Mouse (Mus musculus) naive thymus-derived CD4-positive, alpha-beta T cell, adult 2 months (primary cell): ENCODE data around the gene Gtpbp3.

ENCODE experiments used
- DNase-seq: peaks from one replicate; pipeline ENCODE4 v3.0.0-alpha.2; 2011; ENCODE audit warnings: low read depth

Gtpbp3 gene

GRCm38 (mm10) chr8:71497881-71498501, 10.1 kb downstream of the Gtpbp3 start:
- no peak for DNase-seq

DNA sequence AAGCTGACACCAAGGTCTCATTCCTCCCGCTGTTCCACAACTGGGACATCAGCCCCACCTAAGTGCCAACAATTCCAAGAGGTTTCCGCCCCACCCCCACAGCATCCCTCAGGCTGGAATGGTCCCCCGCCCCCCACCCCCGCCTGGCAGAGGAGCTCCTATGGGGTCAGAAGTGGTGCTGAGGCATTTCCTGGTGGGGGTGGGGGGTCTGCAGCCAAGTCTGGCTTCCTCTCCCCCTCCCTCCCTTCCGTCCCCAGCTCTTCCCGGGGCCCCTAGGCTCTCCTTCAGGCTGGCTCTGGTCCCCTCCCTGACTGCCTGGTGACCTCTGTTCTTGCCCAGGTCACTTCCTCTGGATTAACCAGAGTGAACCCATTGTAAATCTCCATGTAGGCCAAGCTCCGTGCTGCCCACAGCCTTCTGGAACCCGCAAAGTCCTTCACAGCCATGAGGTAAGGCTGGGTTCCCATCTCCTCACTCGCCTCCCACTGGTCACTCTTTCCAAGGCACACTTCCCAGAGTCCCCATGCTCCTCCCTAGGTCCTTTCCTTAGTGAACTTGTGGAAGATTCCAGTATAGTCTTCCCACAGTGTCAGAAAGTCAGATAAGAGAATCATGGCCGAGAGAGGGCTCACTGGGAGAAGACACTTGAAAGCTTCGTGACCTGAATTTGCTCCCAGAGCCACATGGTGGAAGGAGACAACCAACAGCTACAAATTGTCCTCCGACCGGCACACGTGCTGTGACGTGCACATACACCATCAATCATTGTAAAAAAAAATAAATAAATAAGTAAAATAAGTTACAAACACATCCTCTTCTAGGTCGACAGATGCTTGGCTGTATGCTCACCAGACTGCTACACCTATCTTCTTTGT, 11.2 kb downstream of the Gtpbp3 start:
- no peak for DNase-seq

GRCm38 (mm10) chr8:71504349-71504748, 16.4 kb downstream of the Gtpbp3 start:
- no peak for DNase-seq

DNA sequence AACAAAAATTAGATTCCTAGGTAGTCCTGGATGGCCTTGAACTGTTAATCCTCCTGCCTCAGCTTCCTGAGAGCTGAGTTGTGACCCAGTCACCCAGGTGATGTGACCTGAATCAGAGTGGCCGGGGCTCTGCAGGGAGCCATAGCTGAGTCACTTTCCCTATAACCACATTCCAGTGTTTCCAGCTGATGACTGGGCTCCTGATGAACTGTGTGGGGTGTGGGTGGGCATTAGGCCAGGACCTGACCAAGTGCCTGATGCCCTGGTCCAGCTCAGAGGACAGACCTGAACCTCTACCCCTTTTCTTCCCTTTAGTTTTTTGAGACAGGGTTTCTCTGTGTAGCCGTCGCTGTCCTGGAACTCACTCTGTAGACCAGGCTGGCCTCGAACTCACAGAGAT, 17.4 kb downstream of the Gtpbp3 start:
- no peak for DNase-seq

DNA sequence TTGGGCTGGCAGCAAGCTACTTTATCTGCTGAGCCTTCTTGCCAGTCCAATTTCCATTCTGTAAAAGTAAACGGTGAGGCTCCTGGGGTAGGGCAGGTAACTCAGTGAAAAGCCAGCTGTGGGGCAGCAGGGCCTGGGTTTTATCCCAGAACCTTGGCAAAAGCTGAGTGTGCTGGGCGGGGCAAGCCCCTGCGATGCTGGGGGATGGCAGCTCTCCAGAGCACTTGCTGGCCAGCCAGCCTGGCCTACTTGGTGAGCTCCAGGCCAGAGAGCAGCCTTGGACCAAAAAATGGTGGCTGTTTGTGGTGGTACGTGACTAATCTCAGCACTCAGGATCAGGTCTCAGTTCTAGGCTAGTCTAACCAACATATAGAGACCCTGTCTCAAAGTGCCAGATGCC, 18.1 kb downstream of the Gtpbp3 start:
- DNase-seq: no peak

- no peak for DNase-seq
Observed at GRCm38 (mm10) chr8:71507589-71508104, 19.7 kb downstream of the Gtpbp3 start.

DNA sequence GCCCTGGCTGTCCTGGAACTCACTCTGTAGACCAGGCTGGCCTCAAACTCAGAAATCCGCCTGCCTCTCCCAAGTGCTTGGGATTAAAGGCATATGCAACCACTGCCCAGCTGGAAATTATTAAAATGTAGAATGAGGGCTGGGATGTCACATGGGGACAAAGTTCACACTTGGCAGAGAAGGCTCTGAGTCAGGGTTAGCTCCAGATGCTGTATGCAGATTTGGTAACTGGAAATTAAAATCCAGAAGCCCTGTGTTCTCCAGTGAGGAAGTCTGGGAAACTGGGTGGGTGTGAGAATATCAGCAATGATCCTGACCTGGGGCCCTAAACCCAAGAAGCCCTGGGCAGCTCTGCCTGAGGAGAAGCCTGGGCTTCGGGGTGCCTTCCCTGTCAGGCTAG, 21.4 kb downstream of the Gtpbp3 start:
- no peak for DNase-seq

- no peak for DNase-seq
Observed at GRCm38 (mm10) chr8:71511644-71512043, 23.7 kb downstream of the Gtpbp3 start, which contains the start of gene Plvap. Plvap (minus strand) TSS chr8:71511752.

DNA sequence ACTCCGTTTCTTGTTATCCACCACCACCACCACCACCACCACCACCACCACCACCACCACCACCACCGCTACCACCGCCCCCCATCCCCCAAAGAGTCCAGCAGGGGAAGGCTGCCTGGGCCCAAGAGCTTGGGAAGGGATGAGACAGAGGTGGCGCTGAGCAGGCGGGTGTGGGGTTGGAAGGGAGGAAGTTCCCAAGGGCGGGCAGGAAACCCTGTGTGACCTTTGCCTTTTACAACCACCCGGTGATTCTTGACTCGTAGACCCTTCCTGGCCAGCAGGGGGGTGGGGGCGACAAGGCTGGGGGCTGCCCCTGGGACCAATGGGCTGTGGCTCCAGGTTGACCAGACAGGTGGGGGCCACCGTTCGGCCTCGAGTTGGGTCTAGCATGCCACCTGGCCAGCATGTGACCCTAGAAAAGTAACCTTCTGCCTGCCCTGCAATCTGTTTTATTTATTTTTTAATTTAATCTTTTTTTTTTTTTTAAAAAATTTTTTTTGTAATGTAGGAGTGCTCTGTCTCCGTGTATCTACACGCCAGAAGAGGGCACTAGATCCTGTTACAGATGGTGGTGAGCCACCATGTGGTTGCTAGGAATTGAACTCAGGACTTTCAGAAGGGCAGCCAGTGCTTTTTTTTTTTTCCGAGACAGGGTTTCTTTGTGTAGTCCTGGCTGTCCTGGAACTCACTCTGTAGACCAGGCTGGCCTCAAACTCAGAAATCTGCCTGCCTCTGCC, 25.3 kb downstream of the Gtpbp3 start:
- no peak for DNase-seq

- DNase-seq: no peak
Observed at GRCm38 (mm10) chr8:71515043-71515442, 27.1 kb downstream of the Gtpbp3 start.

DNA sequence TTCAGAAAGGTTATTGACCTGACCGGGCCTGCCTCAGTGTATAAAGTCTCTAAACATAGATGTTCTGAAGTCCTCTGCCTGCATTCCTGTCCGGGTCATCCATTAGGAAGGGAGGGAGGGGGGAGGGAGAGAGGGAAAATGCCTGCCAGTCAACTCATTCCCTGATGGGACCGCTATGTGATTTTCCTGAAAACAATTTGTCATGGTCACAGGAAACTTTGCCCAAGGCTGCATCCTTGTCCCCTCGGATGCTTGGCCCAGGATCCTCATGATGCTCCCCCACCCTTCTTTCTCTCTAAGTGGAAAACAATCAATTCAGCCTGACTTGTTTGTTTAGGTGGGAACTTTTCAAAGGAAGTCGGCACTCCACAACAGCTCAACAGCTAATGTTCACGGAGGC, 28.9 kb downstream of the Gtpbp3 start:
- DNase-seq: no peak

DNA sequence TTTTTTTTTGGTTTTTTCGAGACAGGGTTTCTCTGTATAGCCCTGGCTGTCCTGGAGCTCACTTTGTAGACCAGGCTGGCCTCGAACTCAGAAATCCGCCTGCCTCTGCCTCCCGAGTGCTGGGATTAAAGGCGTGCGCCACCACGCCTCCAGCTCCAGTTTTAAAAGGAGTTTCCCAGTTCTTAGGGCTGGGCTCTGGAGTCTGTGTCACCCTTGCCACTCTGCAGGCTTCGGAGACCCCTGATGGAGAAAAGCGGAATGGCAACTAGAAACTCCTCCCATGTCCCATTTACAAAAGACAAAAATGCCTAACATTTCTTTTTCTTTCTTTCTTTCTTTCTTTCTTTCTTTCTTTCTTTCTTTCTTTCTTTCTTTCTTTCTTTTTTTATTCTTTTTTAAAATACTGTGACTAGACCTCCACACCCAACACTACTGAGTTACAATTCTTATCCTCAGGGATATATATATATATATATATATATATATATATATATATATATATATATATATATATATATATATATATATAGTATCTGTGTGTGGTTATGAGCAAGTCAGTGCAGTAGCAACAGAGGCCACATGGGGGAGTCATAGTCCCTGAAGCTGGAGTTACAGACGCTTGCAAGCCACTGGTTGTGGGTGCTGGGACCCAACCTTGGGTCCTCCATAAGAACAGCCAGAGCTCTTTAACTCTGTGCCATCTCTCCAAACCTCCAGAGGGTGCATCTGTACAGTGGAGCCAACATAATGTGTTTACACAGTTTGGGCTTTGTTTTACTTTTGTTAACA, 31.3 kb downstream of the Gtpbp3 start:
- DNase-seq: peak; percentile 84

GRCm38 (mm10) chr8:71521634-71522033, 33.7 kb downstream of the Gtpbp3 start:
- DNase-seq: peak; percentile 96

GRCm38 (mm10) chr8:71525226-71526050, 37.5 kb downstream of the Gtpbp3 start, which contains the start of gene Ccdc194:
Ccdc194 (minus strand) TSS chr8:71525711.
- DNase-seq: no peak

DNA sequence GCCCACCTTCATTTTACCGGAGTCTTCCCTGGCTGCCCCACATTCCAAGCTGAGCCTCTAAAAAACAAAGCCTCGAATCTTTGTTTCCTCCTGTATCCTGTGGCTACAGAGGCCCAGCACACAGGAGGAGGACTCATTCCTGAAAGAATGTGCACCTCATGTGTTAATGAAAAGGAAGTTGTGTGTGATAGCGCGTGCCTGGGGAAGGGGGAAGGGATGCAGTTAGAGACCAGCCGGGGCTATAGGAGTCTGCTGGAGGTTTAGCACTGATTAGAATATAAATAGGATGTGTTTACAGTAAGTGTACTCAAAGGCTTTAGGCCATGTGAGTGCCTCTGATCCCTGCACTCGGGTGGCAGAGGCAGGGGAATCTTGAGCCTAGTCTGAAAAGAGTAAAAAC, 38.4 kb downstream of the Gtpbp3 start:
- DNase-seq: no peak

- no peak for DNase-seq
Observed at GRCm38 (mm10) chr8:71527162-71527870, 39.4 kb downstream of the Gtpbp3 start.

DNA sequence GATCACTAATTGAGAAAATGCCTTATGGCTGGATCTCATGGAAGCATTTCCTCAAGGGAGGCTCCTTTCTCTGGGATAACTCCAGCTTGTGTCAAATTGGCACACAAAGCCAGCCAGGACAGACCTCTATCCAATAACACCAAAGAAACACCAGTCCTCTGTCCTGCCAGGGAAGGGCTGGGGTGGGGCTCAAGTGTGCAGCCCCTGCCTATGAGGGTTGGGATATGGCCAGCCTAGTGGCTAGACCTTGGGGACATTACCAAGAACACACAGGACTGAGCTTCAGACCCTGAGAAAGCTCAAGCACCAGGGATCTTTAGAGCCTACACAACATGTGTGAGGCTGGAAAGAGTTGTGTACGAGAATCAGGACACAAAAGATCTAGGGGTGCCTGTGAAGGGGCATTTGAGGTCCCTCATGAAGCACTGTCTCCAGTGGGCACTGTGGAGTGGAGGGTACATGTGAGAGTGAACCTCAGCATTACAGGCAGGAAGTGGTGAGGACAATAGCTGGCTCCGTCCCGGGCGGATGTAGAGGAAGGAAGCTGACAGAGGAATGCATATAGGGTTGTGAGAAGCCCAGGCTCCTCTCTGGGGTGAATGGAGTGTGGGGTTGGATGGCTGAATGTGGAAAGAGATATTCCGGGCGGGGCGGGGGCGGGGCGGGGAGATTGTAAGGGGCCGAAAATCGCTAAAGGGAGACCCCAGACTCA, 40.6 kb downstream of the Gtpbp3 start:
- DNase-seq: peak; percentile 71

DNA sequence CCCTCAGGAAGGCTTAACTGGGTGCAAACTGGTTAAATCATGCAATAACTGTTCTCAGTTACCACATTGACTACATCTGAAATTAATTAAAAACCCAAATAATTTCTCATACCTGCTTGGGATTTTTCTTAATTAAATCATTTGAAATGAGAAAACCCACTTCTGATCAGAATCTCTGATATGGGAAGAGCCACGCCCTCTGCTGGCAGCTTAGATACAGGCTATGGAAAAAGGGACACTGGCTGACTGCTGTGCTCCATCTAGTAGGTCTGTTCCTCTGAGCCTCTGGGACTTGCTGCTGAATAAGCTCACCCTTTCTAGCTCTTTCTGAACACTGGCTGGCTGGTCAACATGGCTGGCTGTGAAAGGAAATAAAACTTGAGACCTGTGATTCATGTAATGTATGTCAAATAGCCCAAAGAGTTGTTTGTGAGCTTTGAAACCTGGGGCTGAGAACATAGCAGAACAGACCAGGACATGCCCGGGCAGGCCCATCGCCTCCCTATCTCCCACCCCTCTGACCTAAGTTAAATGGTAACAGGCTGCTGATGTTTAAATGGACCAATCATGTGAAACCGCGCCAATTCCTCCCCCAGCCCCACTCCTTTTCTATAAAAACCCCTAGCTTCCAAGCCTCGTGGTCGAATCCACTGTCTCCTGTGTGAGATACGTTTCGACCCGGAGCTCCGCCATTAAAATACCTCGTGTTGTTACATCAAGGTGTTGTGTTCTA, 43.0 kb downstream of the Gtpbp3 start:
- DNase-seq: peak; percentile 50
